Mouse (Mus musculus): ENCODE measurements around the gene Cmah.
"Not testable (repeated sequence)": the region's sequence is repeated elsewhere in the genome, so short reads cannot be mapped to it uniquely, and the experiment has no call there.

The Cmah gene

DNA sequence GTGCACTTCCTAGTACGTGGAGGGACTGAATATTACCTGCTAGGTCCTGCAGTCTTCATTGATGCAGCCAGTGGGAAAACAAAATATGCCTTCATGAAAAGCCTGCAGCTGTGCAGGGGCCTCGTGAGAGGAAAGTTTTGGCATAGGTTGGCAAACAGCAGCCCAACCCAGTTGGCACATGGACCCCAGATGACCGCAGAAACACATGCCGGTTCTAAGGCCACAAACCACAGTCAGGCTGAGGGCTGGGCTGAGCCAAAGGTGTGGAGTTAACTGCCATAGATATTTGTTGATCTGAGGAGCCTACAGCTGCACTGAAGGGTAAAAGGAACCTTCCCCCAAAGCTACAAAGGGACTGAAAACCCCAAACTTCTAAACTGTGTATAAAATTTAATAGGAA lies 14.9 kb downstream of the Cmah start:
- no peak for DNase-seq (ENCODE audit: low spot score)

DNA sequence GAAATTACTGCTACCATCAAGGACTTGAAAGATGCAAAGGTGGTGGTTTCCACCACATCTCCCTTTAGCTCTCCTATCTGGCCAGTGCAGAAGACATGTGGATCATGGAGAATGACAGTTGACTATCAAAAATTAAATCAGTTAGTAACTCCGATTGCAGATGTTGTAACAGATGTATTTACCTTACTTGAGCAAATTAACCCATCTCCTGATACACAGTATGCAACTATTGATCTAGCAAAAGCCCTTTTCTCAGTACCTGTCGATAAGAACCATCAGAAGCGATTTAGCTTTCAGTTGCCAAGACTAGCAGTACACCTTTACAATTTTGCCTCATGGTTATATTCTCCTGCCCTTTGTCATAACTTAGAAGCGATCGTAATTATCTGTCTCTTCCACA lies 25.8 kb downstream of the Cmah start:
- DNase-seq (ENCODE audit: low spot score): no peak

DNA sequence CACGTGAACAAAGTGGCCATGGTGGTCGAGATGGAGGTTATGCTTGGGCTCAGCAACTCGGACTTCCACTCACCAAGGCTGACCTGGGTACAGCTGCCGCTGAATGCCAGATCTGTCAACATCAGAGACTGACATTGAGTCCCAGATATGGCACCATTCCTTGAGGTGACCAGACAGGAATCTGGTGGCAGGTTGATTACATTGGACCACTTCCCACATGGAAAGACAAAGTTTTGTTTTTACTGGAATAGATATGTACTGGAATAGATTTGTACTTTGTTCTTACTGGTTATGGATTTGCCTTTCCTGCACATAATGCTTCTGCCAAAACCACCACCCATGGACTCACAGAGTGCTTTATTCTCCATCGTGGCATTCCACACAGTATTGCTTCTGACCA lies 27.5 kb downstream of the Cmah start:
- no peak for DNase-seq (ENCODE audit: low spot score)

DNA sequence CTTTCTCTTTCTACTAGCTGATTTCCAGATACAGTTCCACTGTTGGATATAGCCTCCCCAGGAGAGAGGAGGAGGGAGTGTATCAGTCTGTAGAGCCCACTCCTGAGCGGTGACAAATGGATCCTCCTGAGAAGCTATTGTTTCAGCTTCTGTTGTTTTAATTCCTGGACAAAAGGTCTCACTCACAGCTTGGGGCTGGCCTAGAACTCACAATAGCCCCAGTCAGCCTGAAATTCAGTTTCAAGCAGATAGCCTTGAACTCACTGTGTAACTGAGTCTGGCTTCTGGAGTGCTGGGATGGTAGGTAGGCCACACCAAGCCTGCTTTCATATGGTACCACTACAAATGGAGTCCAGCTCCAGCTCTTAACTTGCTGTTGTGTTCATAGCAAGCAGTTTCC lies 32.0 kb downstream of the Cmah start:
- no peak for DNase-seq (ENCODE audit: low spot score)

DNA sequence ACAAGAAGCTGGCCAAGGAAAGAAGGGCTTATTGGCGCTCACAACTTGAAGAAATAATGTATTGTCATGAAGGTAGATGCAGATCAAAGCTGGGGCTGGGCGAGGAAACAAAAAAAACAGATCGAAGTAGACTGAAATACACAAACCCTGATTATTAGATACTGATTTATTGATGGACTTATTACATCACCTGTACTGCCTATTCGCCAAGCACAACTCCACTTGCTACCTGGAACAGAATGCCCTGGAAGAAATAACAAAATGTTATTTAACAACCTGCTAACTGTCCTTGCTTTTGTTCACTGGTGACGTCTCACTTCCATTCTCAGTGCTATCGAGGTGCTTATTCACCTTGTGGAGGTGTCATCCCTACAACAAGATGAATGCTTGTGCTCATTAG lies 38.0 kb downstream of the Cmah start:
- DNase-seq (ENCODE audit: low spot score): no peak

DNA sequence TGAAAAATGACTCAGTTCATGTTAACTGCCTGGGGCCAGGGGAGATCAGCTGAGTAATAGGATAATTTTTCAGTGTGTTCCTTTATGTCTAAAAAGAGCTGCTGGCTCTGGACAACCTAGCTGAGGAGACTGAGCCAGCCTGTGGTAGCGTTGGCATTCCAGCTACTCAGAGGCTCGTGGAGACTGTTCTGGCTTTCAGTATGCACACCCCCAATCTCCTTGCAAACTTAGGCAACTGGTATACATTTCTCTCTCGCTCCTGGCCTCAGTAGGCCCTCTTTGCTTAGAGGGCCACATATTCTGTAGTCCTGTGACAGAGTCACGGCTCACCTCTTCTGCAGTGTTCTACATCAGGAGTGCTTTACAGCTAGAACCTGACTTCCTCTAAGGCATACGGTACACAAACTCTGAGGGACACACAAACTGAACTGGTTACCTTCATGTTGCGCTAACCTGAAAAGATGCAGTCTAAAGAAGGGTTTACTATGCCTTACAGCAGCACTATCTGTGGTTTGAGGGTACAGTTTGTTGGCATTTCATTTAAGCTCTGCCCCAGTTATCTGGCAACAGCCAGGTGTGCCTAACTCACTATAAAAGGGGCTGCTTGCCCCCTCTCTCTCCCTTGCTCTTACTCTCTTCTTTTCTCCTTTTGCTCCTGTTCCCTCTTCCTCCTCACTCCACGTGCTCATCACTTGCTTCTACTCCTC lies 45.8 kb downstream of the Cmah start:
- no peak for DNase-seq (ENCODE audit: low spot score)

DNA sequence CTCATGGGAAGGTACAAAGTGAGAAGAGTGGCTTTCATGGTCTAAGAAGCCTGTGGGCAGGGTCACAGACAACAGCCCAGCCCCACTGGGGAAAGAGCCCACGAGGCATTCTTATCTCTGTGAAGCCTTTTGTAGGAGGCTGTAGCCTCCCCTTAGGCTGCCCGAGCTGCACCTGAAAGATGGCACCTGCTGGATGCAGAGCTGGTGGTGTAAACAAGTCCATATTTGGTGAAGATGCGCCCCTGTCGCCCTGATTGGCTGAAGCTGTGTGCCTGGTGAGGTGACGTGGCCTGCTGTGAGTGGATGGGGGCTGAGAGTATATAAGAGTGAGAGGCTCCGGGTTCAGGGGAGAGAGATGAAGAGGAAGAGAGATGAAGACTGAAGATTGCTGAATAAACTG lies 47.4 kb downstream of the Cmah start:
- not testable (repeated sequence) for DNase-seq (ENCODE audit: low spot score)

DNA sequence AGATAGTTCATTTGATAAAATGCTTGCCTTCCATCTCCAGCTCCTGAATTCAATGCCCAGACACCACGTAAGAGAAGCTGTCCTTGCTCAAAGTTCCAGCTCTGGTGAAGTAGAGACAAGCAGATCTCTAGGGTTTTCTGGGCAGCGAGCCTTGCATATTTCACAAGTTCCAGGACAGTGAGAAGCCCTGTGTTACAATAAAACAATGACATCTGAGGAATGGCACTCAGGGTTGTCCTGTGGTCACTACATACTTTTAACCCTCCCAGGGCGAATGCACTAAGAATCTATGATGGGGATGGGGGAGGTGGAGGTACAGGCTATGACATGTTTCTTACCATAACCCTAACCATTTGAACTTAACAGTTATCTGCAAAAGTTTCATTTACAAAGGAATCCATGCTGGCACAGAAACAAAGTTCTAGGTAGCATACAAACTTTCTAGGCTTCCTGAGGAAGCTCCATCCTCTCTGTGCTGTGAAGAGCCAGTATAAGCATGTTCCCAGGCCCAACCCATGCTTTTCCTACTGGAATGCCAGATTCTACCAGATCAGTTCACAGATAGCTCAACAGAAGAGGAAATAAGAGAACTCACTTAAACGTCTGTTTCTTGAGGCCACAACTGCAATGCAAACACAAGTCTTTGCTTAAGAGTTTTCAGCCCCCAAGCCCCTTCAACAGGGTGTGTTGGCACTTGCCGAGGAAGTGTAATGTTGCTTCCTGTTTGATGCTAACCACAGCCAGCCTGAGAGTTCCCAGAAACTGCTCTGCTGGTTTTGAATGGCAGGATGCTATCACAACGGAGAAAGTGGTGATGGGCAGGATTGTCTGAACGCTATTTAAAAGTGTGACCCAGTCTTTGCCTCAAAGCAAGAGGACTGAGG lies 48.4 kb downstream of the Cmah start:
- no peak for DNase-seq (ENCODE audit: low spot score)

DNA sequence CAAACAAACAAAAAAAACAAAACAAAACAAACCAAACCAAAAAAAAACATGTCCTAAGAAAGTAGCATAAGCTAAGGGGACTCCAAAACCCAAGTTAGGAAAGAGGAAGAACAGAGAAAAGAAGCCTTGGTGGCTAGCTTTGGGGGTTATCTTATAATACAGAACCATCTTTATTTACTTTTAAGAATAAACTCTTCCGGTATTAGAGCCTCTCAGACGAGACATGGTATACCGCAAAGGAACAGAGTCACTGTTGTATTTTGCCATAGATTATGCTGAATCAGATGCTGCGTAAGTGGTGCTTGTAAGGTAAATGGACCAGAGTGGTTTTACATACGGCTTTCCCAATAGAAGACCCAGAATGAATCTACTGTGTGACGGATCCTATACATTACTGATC lies 53.5 kb downstream of the Cmah start:
- no peak for DNase-seq (ENCODE audit: low spot score)

DNA sequence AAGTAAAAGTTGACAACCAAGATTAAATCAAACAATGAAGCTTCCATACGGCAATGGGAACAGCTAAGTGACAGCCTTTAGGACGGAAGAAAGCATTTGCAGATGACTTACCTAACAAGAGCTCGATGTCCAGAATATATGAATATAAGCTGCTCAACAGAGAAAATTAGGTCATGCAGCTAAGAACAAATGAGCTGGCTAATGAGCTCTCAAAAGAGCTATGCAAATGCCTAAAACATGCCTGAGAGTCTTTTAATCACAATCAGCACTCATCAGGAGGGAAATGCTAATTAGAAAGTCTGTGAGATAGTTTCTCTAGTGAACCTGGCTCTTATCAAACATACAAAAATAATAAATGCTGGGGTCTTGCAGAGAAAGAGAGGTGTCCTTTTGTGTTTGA lies 56.7 kb downstream of the Cmah start:
- DNase-seq (ENCODE audit: low spot score): no peak

DNA sequence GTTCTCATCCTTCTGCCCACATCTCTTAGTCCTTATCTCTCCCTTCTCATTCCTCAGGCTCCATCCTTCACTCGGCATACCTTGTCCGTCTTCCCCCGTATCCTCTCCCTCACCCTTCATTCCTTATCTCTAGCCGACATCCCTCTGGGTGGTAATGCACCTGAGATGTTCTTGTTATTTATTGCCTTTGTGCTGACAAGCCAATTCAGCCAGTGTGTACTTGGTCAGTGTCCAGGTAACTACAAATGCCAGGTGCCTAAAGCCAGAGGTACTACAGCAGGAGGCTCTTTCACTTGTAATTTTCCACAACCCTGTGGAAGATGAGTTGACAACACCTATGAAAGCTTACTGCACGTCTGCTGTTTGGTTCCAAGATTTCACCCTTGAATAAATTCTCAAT lies 64.7 kb downstream of the Cmah start:
- no peak for DNase-seq (ENCODE audit: low spot score)

DNA sequence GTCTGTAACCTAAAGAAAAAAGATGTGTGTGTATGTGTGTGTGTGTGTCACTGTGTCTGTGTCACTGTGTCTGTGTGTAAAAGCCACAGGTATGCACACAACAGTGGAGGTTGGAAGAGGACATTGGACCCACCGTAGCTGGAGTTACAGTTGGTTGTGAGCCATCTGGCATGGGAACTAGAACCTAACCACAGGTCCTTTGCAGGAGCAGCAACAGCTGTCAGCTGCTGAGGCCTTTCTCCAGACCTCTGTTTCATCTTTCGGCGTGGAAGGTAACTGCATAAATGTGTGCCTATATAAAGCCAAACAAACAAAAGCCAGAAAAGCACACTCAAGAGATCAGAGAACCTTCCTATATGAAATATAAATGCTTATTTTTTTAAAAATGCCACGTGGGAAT lies 65.5 kb downstream of the Cmah start:
- DNase-seq (ENCODE audit: low spot score): no peak

DNA sequence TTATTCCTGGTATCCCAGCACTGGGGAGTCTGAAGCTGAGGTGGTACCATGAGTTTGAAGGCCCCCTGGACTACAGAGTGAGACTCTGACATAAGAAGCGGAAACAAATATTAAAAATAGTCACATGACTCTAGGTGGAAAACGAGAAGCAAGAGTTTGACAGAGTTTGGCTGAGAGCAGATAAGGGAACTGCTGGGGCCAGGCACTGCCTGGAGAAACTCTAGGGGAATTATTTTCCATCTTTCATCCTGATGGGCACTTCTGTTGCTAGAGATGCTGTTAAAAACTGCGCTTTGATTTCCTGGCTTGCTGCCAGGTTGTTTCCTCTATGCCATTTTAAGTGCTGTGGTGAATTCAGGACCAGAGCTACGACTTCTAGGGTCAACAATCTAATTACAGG lies 65.9 kb downstream of the Cmah start:
- DNase-seq (ENCODE audit: low spot score): no peak

DNA sequence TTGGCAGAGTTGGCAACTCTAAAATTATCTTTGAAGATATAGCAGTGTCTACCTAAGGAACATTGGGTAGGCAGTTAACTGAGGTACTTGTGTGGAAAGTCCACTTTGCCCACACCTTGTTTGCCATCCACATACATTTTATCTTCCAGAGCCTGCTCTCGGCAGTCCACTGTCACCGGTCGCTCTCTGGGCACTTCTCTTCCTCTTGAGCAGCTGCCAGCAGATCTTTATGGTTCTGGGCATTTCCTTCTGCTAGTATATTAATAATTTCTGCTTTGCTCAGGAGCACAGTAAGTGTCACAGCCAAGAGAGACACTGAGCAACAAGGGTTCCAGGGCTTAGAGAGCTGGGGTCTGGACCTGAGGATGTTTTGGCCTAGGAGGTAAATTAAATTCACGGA lies 68.6 kb downstream of the Cmah start:
- DNase-seq (ENCODE audit: low spot score): no peak

DNA sequence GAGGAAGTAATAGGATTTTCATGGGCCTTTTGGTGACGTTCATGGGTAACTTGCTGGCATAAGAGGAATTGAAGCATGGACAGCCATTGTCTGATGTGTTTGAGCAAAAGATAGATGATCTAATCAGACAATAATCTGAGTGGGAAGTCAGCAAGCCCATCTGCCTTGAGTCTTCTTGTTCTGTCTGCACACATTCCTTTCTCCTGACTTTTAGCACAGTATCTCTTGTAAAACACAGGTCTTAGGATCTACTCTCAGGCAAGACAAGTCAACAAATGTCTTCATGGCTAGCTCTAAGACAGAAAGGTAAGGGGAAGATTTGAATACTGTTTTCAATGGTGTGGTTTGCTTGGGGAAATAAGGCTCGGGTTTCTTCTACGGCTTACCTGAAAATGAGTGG lies 70.0 kb downstream of the Cmah start:
- DNase-seq (ENCODE audit: low spot score): no peak

DNA sequence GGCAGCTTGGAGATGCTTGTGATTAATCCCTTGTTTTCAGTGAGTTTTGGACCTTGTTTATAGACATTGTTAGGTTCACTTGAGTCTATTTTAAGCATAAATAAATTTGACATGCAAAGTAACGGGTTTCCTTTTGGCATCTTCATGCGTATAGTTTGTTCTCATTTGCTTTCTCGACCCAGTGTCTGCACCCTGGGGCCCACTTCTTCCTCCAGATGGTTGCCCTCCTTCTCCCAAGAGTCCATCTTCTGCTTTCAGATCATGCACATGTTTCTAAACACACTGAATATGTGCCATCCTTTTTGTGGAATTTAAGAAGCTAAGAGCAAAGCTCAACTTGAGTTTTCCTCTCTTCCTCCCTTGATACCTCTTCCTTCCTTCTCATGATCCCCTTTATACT lies 71.3 kb downstream of the Cmah start:
- DNase-seq (ENCODE audit: low spot score): no peak

DNA sequence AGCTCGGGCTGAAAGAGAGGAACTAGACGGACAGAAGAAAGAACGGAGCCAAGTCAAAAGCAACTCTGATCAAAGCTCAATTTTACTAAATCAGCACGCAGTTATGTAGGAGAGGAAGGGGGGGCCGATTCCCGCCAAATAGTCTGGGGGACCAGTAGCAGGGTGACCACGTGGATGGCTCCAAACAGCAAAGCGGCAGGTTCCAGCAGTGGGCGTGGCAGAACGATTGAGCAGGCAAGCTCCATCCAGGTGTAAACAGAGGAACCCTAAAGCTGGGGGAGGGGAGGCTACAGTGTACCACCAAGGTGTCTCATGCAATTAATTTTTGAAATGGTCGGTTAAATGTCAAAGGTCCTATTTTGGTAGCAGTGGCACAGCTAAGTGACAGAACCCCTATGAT lies 74.6 kb downstream of the Cmah start:
- DNase-seq (ENCODE audit: low spot score): not testable (repeated sequence)

DNA sequence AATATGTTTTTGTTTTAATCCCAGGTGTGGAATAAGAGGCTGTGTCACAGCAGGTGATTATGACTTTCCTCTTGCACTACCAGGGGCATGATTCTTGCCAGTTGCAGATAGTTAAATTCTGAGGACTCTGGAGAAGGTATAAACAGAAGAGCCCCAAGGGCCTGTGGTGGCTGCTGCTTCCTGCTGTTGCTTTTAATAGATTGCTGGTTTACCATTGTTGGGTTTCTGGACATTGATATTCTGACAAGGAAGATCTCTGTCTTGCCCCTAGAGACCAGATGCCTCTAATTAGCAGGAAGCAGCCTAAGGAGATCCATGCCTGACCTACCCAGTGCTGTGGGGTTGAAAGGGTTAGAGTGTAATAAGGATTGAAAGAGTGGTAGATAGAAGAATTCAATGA lies 75.8 kb downstream of the Cmah start:
- DNase-seq (ENCODE audit: low spot score): no peak

DNA sequence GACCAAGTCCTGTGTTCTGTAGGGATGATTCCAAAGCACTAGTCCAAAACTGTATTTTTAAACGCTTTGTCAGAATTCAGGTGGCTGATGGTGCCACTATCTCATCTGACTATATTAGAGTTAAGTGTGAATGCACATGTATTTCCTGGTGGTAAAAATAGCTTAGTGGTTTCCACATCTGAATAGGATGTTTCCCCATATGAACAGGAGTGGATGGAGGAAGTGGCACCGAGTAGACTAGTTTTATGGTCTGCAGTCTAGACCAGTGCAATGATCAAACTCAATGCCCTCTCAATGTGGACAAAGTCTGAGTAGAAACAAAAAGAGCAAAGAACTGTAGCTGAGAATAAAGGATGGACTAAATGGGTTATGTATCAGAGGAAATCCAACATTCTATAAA lies 79.6 kb downstream of the Cmah start:
- DNase-seq (ENCODE audit: low spot score): no peak

DNA sequence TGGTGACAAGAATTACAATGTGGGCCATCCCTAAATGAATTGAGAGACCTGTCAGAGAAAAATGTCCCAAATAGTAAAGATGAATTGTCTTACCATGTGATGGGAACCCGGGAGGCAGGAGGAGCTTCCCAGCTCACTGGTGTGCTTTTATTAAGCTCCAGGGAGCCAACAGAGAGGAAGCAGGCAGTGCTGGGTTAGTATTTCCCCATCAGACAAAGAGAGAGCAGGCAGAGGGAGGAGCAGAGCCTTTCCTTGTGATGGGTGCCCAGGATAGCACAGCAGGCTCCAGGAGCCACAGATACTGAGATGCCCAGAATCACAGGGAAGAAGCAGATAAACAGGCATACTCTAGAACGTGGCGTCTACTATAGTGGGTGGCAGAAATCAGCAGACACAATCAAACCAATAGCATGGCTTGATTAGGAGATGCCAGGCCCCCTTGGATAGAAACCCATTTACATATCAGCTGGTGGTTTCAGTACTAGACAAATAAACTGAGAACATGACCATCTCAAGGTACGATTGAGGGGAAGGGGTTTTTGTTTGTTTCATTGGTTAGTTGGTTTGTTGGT lies 87.5 kb downstream of the Cmah start:
- no peak for DNase-seq (ENCODE audit: low spot score)

DNA sequence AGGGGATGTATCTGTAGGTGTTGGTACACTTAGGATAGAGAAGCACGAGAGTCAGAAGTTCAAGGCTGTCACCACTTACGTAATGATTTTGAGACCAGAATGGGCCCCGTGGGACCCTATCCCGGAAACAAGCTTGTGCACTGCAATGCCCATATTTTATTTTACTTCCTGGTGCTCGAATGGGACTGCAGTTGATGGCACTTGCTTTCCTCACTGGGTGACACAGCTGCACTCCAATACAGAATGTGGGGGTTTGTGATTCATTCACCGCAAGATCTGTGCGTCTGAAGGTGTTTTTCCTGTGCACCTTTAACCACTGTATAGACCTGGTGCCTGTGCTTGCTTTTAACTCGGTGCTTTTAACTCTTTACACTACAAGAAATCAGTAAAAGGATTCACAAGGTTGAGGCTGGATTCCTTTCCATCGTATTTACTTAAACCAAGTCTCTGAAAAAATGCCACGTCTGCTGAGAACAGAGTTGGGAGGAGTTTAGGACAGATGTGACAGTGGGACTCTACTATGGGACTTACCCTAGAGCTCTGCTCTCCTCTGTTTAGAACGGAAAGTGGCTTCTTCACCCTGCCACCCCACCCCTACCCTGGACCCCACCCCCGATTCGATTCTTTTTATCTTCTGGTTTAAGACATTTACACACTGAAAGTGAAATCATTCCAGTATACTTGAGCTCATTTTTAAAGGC lies 88.5 kb downstream of the Cmah start:
- DNase-seq (ENCODE audit: low spot score): no peak

DNA sequence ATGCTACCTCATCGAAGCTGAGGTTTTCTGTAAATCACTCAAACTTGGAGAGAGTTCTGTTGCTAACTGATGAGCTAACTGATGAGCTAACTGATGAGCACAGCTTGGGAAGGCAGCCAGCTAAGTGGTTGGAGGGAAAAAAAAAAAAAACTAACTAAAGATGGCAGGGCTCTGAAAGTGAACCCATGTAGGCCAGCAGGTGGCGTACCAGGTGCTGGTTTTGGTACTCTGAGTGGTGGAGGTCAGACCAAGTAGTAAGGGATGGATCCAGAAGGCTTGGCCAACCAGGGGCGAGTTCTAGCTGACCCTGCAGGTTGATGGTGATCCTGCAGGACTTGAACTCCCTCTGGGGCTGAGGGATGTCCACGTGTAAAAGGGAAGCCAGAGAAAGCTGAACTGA lies 89.2 kb downstream of the Cmah start:
- peak; percentile 69 for DNase-seq (ENCODE audit: low spot score)

DNA sequence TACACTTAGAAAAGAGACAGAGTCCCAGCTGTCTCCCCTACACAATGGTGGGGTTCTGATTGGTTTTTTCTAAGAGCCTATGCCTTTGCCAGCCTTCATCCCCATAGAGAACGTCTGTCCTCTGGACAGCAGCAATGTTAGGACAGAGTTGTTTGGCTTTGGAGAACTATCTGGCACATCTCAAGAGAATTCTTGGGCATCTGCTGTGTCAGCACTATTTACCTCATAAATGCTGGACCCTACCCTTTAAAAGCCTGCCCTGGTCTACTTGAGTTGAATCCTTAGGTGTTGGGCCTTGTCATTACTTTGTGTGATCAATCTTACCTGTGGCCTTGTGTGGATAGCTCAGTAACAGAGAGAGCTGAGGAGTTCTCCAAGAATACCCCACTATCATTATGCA lies 90.8 kb downstream of the Cmah start:
- no peak for DNase-seq (ENCODE audit: low spot score)
